Mouse (Mus musculus): ENCODE results near the gene Ccr6. TPM values are rescaled to one million over a fixed set of nuclear protein-coding genes. Genes with fewer than 3 reads are reported as not detected.

The Ccr6 gene
- polyA plus RNA-seq, 1 experiment from 2014 or later, result not detected

DNA sequence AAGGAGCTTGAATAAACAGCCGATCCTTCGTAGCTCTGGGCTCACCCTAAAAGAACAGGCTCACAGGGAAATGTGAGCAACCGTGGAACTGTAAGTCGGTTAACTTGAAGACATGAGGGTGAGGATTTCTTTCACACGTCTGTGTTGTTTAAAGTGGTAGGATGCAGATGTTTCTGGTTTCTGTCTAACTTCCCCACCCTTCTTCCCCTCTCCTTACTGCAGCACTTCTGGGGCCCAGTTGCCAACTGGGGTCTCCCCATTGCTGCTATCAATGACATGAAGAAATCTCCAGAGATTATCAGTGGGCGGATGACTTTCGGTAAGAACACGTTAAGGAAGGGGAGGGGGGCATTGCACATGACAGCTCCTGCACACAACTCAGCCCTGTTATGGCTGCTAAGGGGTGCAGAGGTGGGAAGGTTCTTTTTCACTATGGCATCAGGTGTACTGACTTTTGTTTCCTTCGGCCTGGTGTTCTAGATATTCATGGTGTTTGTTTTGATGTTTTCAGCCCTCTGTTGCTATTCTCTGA is 60.5 kb downstream of the Ccr6 start:
- Histone ChIP-seq H3K27me3 (ENCODE audit: control insufficient read depth, insufficient read depth, low read length) (no peaks in the 10 kb centered on the region), H3K36me3 (ENCODE audit: control insufficient read depth, insufficient read depth, low read length) (no peaks in the 10 kb centered on the region; the same call in 1 of the 2 replicates), H3K4me3 (ENCODE audit: low read depth, low read length) (no peak overlapping the region), H3K9me3 (replicated peaks; ENCODE audit: control insufficient read depth, low read length) (no peaks in the 10 kb centered on the region), H3K27ac (ENCODE audit: low read depth, low read length) (no peak overlapping the region), H3K4me1 (ENCODE audit: control insufficient read depth, insufficient read depth, low read length) (no peaks in the 10 kb centered on the region), H3K9ac (ENCODE audit: low read depth, low read length) (no peak overlapping the region), H3K4me2 (no peak overlapping the region)
- 81% methylated on average over 9 of the region's 9 CpGs for WGBS (ENCODE audit: insufficient replicate concordance)
- ATAC-seq (replicated peaks; ENCODE audit: insufficient number of reproducible peaks, low FRiP score, low TSS enrichment), result no peak

DNA sequence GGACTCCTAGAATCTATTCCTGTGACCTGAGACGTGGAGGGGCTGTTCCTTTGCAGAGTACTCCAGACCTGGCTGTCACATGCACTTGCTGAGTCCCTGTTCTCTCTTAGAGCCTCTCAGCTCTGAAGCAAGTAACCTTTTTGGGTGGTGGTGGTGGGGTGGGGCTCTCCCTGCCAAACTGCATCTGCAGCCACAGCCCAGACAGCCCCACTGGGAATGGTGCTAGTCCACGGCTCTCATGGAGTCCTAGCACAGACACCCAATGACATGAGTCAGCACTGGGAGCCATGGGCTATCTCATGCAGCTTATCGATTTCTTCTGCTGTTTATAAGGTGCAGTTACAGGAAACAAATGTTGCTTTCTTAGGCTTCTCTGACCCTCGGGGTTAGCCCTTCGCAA is 61.9 kb downstream of the Ccr6 start:
- 76% methylated on average over 5 of the region's 5 CpGs for WGBS (ENCODE audit: insufficient replicate concordance)
- Histone ChIP-seq H3K9ac (ENCODE audit: low read depth, low read length) (no peak overlapping the region), H3K27me3 (ENCODE audit: control insufficient read depth, insufficient read depth, low read length) (no peaks in the 10 kb centered on the region), H3K27ac (ENCODE audit: low read depth, low read length) (no peak overlapping the region), H3K4me1 (ENCODE audit: control insufficient read depth, insufficient read depth, low read length) (no peaks in the 10 kb centered on the region), H3K36me3 (ENCODE audit: control insufficient read depth, insufficient read depth, low read length) (no peaks in the 10 kb centered on the region; the same call in 1 of the 2 replicates), H3K4me2 (no peak overlapping the region), H3K9me3 (replicated peaks; ENCODE audit: control insufficient read depth, low read length) (no peaks in the 10 kb centered on the region), H3K4me3 (ENCODE audit: low read depth, low read length) (no peak overlapping the region)
- ATAC-seq (replicated peaks; ENCODE audit: insufficient number of reproducible peaks, low FRiP score, low TSS enrichment), result no peak

DNA sequence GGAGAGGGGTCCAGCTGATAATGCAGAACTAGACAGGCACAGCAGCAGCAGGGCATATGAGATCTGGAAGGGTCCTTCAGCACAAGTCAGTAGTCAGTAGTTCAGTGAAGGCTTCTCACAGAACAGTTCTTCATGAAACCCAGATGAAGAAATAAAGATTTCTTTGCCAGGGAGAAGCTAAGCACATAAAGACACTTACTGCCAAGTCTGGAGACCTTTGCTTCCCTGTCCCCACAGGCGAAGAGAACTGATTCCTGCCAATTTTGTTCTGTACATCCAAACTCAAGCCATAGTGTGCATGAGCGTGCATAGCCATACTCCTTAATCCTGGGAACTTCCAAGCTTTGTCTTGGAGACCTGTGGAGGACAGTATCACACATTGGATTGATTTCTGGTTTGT is 62.4 kb downstream of the Ccr6 start:
- Histone ChIP-seq H3K27ac (ENCODE audit: low read depth, low read length) (no peak overlapping the region), H3K4me2 (no peak overlapping the region), H3K27me3 (ENCODE audit: control insufficient read depth, insufficient read depth, low read length) (no peaks in the 10 kb centered on the region), H3K36me3 (ENCODE audit: control insufficient read depth, insufficient read depth, low read length) (no peaks in the 10 kb centered on the region; the same call in 1 of the 2 replicates), H3K9me3 (replicated peaks; ENCODE audit: control insufficient read depth, low read length) (no peaks in the 10 kb centered on the region), H3K4me3 (ENCODE audit: low read depth, low read length) (no peak overlapping the region), H3K4me1 (ENCODE audit: control insufficient read depth, insufficient read depth, low read length) (no peaks in the 10 kb centered on the region), H3K9ac (ENCODE audit: low read depth, low read length) (no peak overlapping the region)
- WGBS (ENCODE audit: insufficient replicate concordance), result 85% methylated on average over 2 of the region's 2 CpGs
- ATAC-seq (replicated peaks; ENCODE audit: insufficient number of reproducible peaks, low FRiP score, low TSS enrichment), result no peak

DNA sequence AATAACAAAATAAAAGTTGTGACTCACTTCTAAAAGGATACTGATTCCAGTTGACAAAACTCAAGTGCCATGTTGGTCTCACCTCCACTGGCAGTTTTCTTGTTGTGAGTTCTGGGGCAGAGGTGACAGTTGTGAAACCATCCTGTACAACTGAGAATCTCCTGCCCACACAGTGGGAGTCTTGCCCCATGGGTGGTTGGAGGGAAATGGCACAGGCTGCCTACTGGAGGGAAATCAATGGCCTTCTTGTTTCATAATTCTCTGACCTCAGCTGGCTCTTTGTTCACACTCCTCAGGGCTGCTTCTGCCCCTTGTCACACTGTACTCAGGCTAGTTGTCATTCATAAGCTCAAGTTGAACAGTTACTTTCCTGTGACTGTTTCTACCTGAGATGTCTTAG is 63.7 kb downstream of the Ccr6 start:
- no peaks in the 10 kb centered on the region for H3K9me3 ChIP-seq (replicated peaks; ENCODE audit: control insufficient read depth, low read length)
- H3K27me3 ChIP-seq (ENCODE audit: control insufficient read depth, insufficient read depth, low read length), result no peaks in the 10 kb centered on the region
- no peak overlapping the region for H3K4me2 ChIP-seq
- ATAC-seq (replicated peaks; ENCODE audit: insufficient number of reproducible peaks, low FRiP score, low TSS enrichment), result no peak
- H3K27ac ChIP-seq (ENCODE audit: low read depth, low read length), result no peak overlapping the region
- no peak overlapping the region for H3K4me3 ChIP-seq (ENCODE audit: low read depth, low read length)
- H3K36me3 ChIP-seq (ENCODE audit: control insufficient read depth, insufficient read depth, low read length), result no peaks in the 10 kb centered on the region; the same call in 1 of the 2 replicates
- no peaks in the 10 kb centered on the region for H3K4me1 ChIP-seq (ENCODE audit: control insufficient read depth, insufficient read depth, low read length)
- no peak overlapping the region for H3K9ac ChIP-seq (ENCODE audit: low read depth, low read length)

DNA sequence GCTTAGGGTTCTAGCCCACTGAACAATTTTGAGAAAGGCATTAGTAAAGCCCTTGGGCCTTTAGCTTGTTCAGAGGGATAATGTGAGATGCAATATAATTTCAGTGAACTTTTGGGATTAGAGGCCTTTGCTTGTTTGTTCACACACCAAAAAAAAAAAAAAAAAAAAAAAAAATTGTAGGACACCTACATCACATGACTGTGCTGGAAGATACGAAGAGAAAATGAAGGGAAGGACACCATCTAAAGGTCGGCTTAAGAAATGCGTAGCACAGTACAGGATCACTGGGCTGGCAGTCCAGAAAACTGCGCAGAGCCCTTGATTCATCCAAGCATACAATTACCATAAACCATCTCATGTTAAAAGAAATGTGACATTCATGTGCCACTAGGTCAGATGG is 65.7 kb downstream of the Ccr6 start:
- Histone ChIP-seq H3K9me3 (replicated peaks; ENCODE audit: control insufficient read depth, low read length) (no peaks in the 10 kb centered on the region), H3K4me3 (ENCODE audit: low read depth, low read length) (no peak overlapping the region), H3K36me3 (ENCODE audit: control insufficient read depth, insufficient read depth, low read length) (no peaks in the 10 kb centered on the region; the same call in 1 of the 2 replicates), H3K4me1 (ENCODE audit: control insufficient read depth, insufficient read depth, low read length) (no peaks in the 10 kb centered on the region), H3K4me2 (no peak overlapping the region), H3K27ac (ENCODE audit: low read depth, low read length) (no peak overlapping the region), H3K27me3 (ENCODE audit: control insufficient read depth, insufficient read depth, low read length) (no peaks in the 10 kb centered on the region), H3K9ac (ENCODE audit: low read depth, low read length) (no peak overlapping the region)
- 82% methylated on average over 4 of the region's 4 CpGs for WGBS (ENCODE audit: insufficient replicate concordance)
- ATAC-seq (replicated peaks; ENCODE audit: insufficient number of reproducible peaks, low FRiP score, low TSS enrichment), result no peak

DNA sequence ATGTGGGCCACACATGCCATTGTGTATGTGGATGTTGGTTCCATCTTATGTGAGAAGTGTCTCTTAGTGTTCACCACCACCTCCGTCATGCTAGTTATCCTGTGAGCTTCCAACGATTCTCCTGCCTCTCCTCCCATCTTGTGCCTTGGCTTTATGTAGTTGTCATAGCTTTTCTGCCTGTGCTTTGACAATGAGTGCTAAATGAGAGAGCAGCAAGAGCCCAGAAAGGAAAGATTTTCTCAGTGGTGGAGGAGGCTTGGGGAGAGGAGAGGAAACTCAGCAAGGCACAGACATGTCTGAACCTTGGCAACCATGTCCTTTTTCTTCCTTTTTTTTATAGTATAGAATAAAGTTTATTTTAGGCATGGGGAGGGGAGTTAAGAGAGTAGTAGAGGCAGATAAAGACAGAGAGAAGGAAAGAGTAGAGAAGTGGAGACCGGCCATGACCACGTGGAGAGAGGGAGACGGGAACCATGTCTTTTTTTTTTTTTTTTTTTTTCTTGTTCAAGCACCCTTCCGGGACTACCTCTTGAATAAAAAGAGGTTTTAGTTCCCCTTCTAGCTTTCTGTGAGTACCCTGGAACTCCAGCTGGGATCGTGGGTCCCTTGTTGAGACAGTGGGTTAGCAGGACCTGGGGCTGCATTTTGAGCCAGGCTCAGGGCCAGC is 67.1 kb downstream of the Ccr6 start:
- 66% methylated on average over 7 of the region's 7 CpGs for WGBS (ENCODE audit: insufficient replicate concordance)
- Histone ChIP-seq H3K36me3 (ENCODE audit: control insufficient read depth, insufficient read depth, low read length) (no peaks in the 10 kb centered on the region), H3K4me2 (no peak overlapping the region), H3K9me3 (replicated peaks; ENCODE audit: control insufficient read depth, low read length) (no peaks in the 10 kb centered on the region), H3K9ac (ENCODE audit: low read depth, low read length) (no peak overlapping the region), H3K27ac (ENCODE audit: low read depth, low read length) (no peak overlapping the region), H3K4me3 (ENCODE audit: low read depth, low read length) (no peak overlapping the region), H3K27me3 (ENCODE audit: control insufficient read depth, insufficient read depth, low read length) (no peaks in the 10 kb centered on the region), H3K4me1 (ENCODE audit: control insufficient read depth, insufficient read depth, low read length) (no peaks in the 10 kb centered on the region)
- no peak for ATAC-seq (replicated peaks; ENCODE audit: insufficient number of reproducible peaks, low FRiP score, low TSS enrichment)

DNA sequence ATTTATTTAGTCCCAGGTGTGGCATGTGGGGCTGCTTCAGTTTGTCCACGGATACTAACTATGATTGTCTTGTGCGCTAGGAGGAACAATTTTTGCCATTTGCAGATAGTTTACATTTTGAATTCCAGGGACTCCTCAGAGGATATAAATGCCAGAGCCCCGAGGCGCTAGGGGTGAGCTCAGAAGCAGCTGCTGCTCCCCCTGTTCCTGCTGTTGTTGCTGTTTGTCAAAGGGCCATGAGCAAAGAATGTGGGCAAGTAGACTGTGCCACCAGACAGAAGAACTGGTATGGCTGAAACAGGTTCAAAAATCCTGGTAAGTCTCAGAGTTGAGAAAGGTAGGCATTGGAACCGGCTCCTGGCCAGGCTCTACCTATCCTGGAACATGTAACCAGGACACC is 67.8 kb downstream of the Ccr6 start:
- H3K27me3 ChIP-seq (ENCODE audit: control insufficient read depth, insufficient read depth, low read length), result no peaks in the 10 kb centered on the region
- H3K9ac ChIP-seq (ENCODE audit: low read depth, low read length), result no peak overlapping the region
- H3K9me3 ChIP-seq (replicated peaks; ENCODE audit: control insufficient read depth, low read length), result no peaks in the 10 kb centered on the region
- no peaks in the 10 kb centered on the region for H3K4me1 ChIP-seq (ENCODE audit: control insufficient read depth, insufficient read depth, low read length)
- H3K4me3 ChIP-seq (ENCODE audit: low read depth, low read length), result no peak overlapping the region
- H3K27ac ChIP-seq (ENCODE audit: low read depth, low read length), result no peak overlapping the region
- no peaks in the 10 kb centered on the region for H3K36me3 ChIP-seq (ENCODE audit: control insufficient read depth, insufficient read depth, low read length)
- ATAC-seq (replicated peaks; ENCODE audit: insufficient number of reproducible peaks, low FRiP score, low TSS enrichment), result no peak
- no peak overlapping the region for H3K4me2 ChIP-seq
- WGBS (ENCODE audit: insufficient replicate concordance), result 58% methylated on average over 5 of the region's 5 CpGs

DNA sequence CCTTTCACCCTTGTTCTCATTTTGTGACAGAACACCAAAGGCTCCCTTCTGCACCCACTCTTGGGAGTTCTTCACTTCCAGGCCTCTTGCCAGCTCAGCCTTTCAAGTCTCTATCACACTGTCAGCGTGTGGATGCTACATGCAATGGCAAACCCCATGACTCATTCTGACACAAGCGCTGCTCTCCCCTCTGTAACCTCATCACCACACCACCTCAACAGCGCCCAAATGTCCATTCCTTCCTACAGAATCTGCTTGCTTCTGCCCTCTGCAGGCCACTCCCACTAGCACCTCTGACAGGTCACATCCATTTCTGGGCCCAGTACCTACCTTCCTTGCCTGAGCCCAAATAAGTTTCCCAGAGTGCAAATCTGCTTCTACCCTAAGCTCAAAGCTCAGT is 70.0 kb downstream of the Ccr6 start:
- Histone ChIP-seq H3K4me1 (ENCODE audit: control insufficient read depth, insufficient read depth, low read length) (no peaks in the 10 kb centered on the region), H3K9ac (ENCODE audit: low read depth, low read length) (no peak overlapping the region), H3K27ac (ENCODE audit: low read depth, low read length) (no peak overlapping the region), H3K27me3 (ENCODE audit: control insufficient read depth, insufficient read depth, low read length) (no peaks in the 10 kb centered on the region), H3K4me3 (ENCODE audit: low read depth, low read length) (no peak overlapping the region), H3K9me3 (replicated peaks; ENCODE audit: control insufficient read depth, low read length) (no peaks in the 10 kb centered on the region), H3K36me3 (ENCODE audit: control insufficient read depth, insufficient read depth, low read length) (no peaks in the 10 kb centered on the region), H3K4me2 (no peak overlapping the region)
- WGBS (ENCODE audit: insufficient replicate concordance), result 26% methylated on average over 3 of the region's 3 CpGs
- ATAC-seq (replicated peaks; ENCODE audit: insufficient number of reproducible peaks, low FRiP score, low TSS enrichment), result no peak
